Mouse (Mus musculus) myocyte (in vitro differentiated cells): ENCODE measurements at regions not wholly inside any gene's neighbourhood (a gene's known extent, or its start where the extent isn't known, plus 50 kb on each side); places are given as distances from the start of the nearest gene placed in this dataset.

Experiments
- MAX ChIP-seq: IDR thresholded peaks from one replicate; pipeline ENCODE4 v1.6.1; 2011; ENCODE audit warnings: low read depth, mild to moderate bottlenecking, control low read depth
- POLR2A ChIP-seq: IDR thresholded peaks from one replicate; pipeline ENCODE4 v1.6.1; 2011; ENCODE audit warnings: low read depth, mild to moderate bottlenecking, control low read depth, moderate library complexity; ENCODE audit not compliant: insufficient read length
- TCF12 ChIP-seq: IDR thresholded peaks from one replicate; pipeline ENCODE4 v1.6.1; 2011; ENCODE audit warnings: mild to moderate bottlenecking, control low read depth; ENCODE audit not compliant: poor library complexity, insufficient read depth, severe bottlenecking
- USF1 ChIP-seq: IDR thresholded peaks from one replicate; pipeline ENCODE4 v1.6.1; 2011; ENCODE audit warnings: low read depth, mild to moderate bottlenecking, control low read depth, moderate library complexity

DNA sequence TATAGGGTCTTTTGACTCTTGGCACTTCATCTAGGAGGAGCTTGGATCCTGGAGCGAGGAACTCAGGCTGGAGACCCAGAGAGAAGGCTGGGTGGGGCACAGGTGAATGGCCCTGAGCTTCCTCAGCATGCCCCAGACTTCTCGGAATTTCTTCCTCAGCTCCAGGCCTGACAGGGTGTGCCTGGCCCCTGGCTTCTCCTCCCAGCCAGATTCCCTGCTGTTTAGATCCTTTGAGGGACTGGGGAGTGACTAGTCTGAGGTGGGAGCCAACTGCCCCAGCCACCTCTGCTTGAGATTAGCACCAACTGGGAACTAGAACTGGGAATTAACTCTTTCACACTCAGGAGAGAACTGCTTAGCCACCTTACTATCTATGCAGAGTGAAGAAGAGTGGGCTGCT is 325.8 kb downstream of the Mllt3 start:
- no peak for TF ChIP-seq MAX
- no peak for TF ChIP-seq TCF12
- no peak for TF ChIP-seq USF1
- no peak for TF ChIP-seq POLR2A
